Mouse (Mus musculus): ENCODE results near the gene Tfcp2. TPM values are rescaled to one million over a fixed set of nuclear protein-coding genes. Genes with fewer than 3 reads are reported as not detected.
A peak's percentile ranks its signal among the peaks of the same experiment; 100 is the strongest.

Tfcp2 gene
- polyA plus RNA-seq, 1 experiment from 2014 or later = 22.5 TPM

- Histone ChIP-seq H3K9me3 (no peaks in the 10 kb centered on the region), H3K4me3 (replicated peaks) (no peak overlapping the region), H3K27me3 (replicated peaks) (0 out of 2 replicates have a peak, but pooled peaks cover 5% of the 10 kb centered on the region), H3K36me3 (no peaks in the 10 kb centered on the region), H3K4me2 (no peak overlapping the region), H3K4me1 (peaks cover 7% of the 10 kb centered on the region; the same call in 1 of the 2 replicates), H3K9ac (no peak overlapping the region), H3K27ac (no peak overlapping the region)
- WGBS = 36% methylated on average over 10 of the region's 10 CpGs
- ATAC-seq (ENCODE audit: insufficient read depth, low FRiP score, low read depth) = no peak
These were observed 93.8 kb downstream of the Tfcp2 start for GRCm38 (mm10) chr15:100458055-100458454.

DNA sequence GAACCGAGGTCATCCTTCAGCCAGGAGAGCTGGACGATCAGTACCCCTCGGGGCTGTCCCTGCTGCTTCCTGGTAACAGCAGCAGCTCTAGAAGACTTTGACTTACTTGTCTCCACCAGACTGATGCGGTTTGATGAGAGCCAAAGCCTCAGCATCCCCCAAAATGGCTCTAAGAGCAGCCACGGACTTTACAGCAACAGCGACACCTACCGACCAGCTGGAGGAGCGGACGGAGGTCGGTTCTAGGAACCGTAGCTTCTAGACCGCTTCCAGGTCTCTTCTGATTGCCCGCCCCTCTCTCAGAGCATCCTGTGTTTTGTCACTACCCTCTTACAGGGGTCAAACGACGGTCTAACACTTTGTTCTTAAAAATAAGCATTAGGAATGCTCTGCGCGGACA is 94.5 kb downstream of the Tfcp2 start:
- Histone ChIP-seq H3K27me3 (replicated peaks) (0 out of 2 replicates have a peak, but pooled peaks cover 5% of the 10 kb centered on the region), H3K27ac (no peak overlapping the region), H3K36me3 (no peaks in the 10 kb centered on the region), H3K9ac (no peak overlapping the region), H3K4me3 (replicated peaks) (no peak overlapping the region), H3K4me1 (peaks cover 7% of the 10 kb centered on the region; the same call in 1 of the 2 replicates), H3K9me3 (no peaks in the 10 kb centered on the region), H3K4me2 (peak overlapping the region; percentile 9; the same call in 1 of the 2 replicates)
- 6% methylated on average over 17 of the region's 17 CpGs for WGBS
- peak; percentile 36; the same call in 1 of the 2 replicates for ATAC-seq (ENCODE audit: insufficient read depth, low FRiP score, low read depth)

DNA sequence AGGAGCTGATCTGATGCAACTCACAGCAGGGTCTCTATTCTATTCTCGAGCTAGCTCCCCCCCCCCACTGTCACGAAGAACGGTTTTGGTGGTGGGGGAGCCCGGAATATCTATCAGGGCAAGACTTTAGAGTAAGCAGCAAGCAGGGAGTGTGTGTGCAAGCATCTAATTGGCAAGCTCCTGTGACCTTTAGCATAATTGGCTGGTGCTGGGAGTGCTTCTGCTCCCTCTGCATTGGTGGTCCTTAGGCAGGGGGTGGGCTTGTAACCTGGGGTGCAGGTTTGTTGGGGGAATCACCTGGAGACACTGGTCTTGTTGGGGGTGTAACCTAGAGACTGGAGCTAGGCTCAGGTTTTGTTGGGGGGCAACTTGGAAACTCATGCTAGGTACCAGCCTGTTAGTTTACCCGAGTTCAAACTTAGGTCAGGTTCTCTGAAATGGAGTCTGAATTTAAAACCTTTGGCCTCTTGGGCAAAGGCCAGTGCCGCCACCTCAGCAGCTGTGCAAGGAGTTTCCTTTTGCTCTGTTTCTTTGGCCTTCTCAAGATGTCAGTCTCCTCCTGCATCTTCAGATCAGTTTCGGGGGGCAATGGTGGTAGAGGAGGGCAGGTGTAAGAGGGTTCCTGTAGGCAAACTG is 95.3 kb downstream of the Tfcp2 start:
- no peak overlapping the region for H3K4me3 ChIP-seq (replicated peaks)
- no peaks in the 10 kb centered on the region for H3K36me3 ChIP-seq
- no peak overlapping the region for H3K27ac ChIP-seq
- H3K9me3 ChIP-seq = no peaks in the 10 kb centered on the region
- no peak for ATAC-seq (ENCODE audit: insufficient read depth, low FRiP score, low read depth)
- no peak overlapping the region for H3K9ac ChIP-seq
- WGBS = 73% methylated on average over 7 of the region's 7 CpGs
- H3K27me3 ChIP-seq (replicated peaks) = 0 out of 2 replicates have a peak, but pooled peaks cover 5% of the 10 kb centered on the region
- H3K4me2 ChIP-seq = no peak overlapping the region
- peaks cover 7% of the 10 kb centered on the region; the same call in 1 of the 2 replicates for H3K4me1 ChIP-seq

- Histone ChIP-seq H3K4me1 (no peaks in the 10 kb centered on the region), H3K4me2 (no peak overlapping the region), H3K4me3 (replicated peaks) (no peak overlapping the region), H3K36me3 (no peaks in the 10 kb centered on the region), H3K9me3 (no peaks in the 10 kb centered on the region), H3K9ac (no peak overlapping the region), H3K27ac (no peak overlapping the region), H3K27me3 (replicated peaks) (no peaks in the 10 kb centered on the region)
- ATAC-seq (ENCODE audit: insufficient read depth, low FRiP score, low read depth) = no peak
- WGBS = 72% methylated on average over 11 of the region's 11 CpGs
These were observed 99.3 kb downstream of the Tfcp2 start for GRCm38 (mm10) chr15:100452486-100452885.

DNA sequence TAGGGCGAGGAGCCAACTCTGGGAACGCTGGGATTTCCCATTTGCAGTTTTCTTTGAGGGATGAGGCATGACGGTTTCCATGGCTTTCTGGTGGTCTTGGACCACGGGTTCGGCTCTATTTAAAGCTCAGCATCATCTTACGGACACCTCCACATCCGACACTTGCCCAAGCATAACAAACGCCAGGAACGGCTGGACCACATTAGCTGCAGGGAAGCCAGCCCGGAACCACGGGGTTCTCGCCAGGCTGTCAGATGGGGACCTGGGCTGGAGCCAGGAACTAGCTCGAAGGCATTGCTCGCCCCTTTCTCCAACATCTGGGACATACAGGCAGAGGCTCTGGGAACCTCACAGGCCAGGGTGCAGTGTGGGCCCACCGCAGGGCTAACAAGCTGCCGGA is 100.6 kb downstream of the Tfcp2 start:
- no peak overlapping the region for H3K9ac ChIP-seq
- no peaks in the 10 kb centered on the region for H3K27me3 ChIP-seq (replicated peaks)
- no peak overlapping the region for H3K4me3 ChIP-seq (replicated peaks)
- H3K27ac ChIP-seq = 0 out of 2 replicates have a peak overlapping the region, but pooled peaks have one; percentile 24
- H3K36me3 ChIP-seq = no peaks in the 10 kb centered on the region
- 56% methylated on average over 16 of the region's 16 CpGs for WGBS
- H3K9me3 ChIP-seq = no peaks in the 10 kb centered on the region
- no peak for ATAC-seq (ENCODE audit: insufficient read depth, low FRiP score, low read depth)
- no peaks in the 10 kb centered on the region for H3K4me1 ChIP-seq
- no peak overlapping the region for H3K4me2 ChIP-seq

- Histone ChIP-seq H3K9me3 (no peaks in the 10 kb centered on the region), H3K9ac (no peak overlapping the region), H3K4me2 (no peak overlapping the region), H3K4me1 (no peaks in the 10 kb centered on the region), H3K4me3 (replicated peaks) (no peak overlapping the region), H3K27me3 (replicated peaks) (no peaks in the 10 kb centered on the region), H3K27ac (no peak overlapping the region), H3K36me3 (no peaks in the 10 kb centered on the region)
- no peak for ATAC-seq (ENCODE audit: insufficient read depth, low FRiP score, low read depth)
- 82% methylated on average over 3 of the region's 3 CpGs for WGBS
These were observed 102.3 kb downstream of the Tfcp2 start for GRCm38 (mm10) chr15:100449495-100449894.

DNA sequence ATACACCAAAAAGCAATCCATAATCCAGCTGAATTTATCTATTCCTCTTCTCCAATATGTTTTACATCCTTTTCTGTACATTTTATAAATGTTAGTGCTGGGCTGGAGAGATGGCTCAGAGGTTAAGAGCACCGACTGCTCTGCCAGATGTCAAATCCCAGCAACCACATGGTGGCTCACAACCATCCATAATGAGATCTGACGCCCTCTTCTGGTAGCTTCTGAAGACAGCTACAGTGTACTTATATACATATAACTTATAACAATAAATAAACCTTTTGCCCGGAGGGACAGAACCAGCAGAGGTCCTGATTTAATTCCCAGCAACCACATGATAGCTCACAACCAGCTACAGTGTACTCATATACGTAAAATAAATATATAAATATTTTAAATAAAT is 103.2 kb downstream of the Tfcp2 start:
- Histone ChIP-seq H3K27me3 (replicated peaks) (no peaks in the 10 kb centered on the region), H3K9me3 (no peaks in the 10 kb centered on the region)
- WGBS = 65% methylated on average over 4 of the region's 4 CpGs

More for the DNA sequence above, 103.2 kb downstream of the Tfcp2 start:
- Histone ChIP-seq H3K4me1 (0 out of 2 replicates have a peak, but pooled peaks cover 4% of the 10 kb centered on the region), H3K36me3 (no peaks in the 10 kb centered on the region), H3K4me3 (replicated peaks) (no peak overlapping the region), H3K4me2 (no peak overlapping the region), H3K9ac (no peak overlapping the region), H3K27ac (no peak overlapping the region)
- no peak for ATAC-seq (ENCODE audit: insufficient read depth, low FRiP score, low read depth)

Other genes with a start within 250 kb of the Tfcp2 start
- 6.3 and 7.0 TPM in 2 replicates for gene Mettl7a1, start 247.9 kb downstream of the Tfcp2 start, polyA plus RNA-seq (2015; fragmentation: Nextera tagmentation; extraction: Ambion mirVana)
- gene Mettl7a3, start 217.1 kb downstream of the Tfcp2 start, polyA plus RNA-seq (2015; fragmentation: Nextera tagmentation; extraction: Ambion mirVana) = not detected in 2 replicates
- gene Methig1, start 198.9 kb downstream of the Tfcp2 start, polyA plus RNA-seq (2015; fragmentation: Nextera tagmentation; extraction: Ambion mirVana) = 0.14 and 0.24 TPM in 2 replicates
- not detected in 2 replicates for gene Mettl7a2, start 198.8 kb downstream of the Tfcp2 start, polyA plus RNA-seq (2015; fragmentation: Nextera tagmentation; extraction: Ambion mirVana)
- gene Higd1c, start 187.5 kb downstream of the Tfcp2 start, polyA plus RNA-seq (2015; fragmentation: Nextera tagmentation; extraction: Ambion mirVana) = not detected in 2 replicates
- 0.05 and 0.12 TPM in 2 replicates for gene Gm5475, start 129.9 kb downstream of the Tfcp2 start, polyA plus RNA-seq (2015; fragmentation: Nextera tagmentation; extraction: Ambion mirVana)
- gene Slc11a2, start 126.9 kb downstream of the Tfcp2 start, polyA plus RNA-seq (2015; fragmentation: Nextera tagmentation; extraction: Ambion mirVana) = 24.0 and 25.8 TPM in 2 replicates
- 25.5 and 30.3 TPM in 2 replicates for gene Letmd1, start 83.0 kb downstream of the Tfcp2 start, polyA plus RNA-seq (2015; fragmentation: Nextera tagmentation; extraction: Ambion mirVana)
- 9.2 and 9.3 TPM in 2 replicates for gene Csrnp2, start 56.5 kb downstream of the Tfcp2 start, polyA plus RNA-seq (2015; fragmentation: Nextera tagmentation; extraction: Ambion mirVana)
- 4.7 and 4.9 TPM in 2 replicates for gene Pou6f1, start 48.0 kb upstream of the Tfcp2 start, polyA plus RNA-seq (2015; fragmentation: Nextera tagmentation; extraction: Ambion mirVana)
- gene Dazap2, start 63.3 kb upstream of the Tfcp2 start, polyA plus RNA-seq (2015; fragmentation: Nextera tagmentation; extraction: Ambion mirVana) = 194 and 215 TPM in 2 replicates
- gene Smagp, start 84.9 kb upstream of the Tfcp2 start, polyA plus RNA-seq (2015; fragmentation: Nextera tagmentation; extraction: Ambion mirVana) = 37.8 and 41.9 TPM in 2 replicates
- 7.1 TPM in 2 replicates for gene Bin2, start 117.5 kb upstream of the Tfcp2 start, polyA plus RNA-seq (2015; fragmentation: Nextera tagmentation; extraction: Ambion mirVana)
- 273 and 329 TPM in 2 replicates for gene Cela1, start 135.9 kb upstream of the Tfcp2 start, polyA plus RNA-seq (2015; fragmentation: Nextera tagmentation; extraction: Ambion mirVana)
- 4.0 and 4.4 TPM in 2 replicates for gene Galnt6, start 177.4 kb upstream of the Tfcp2 start, polyA plus RNA-seq (2015; fragmentation: Nextera tagmentation; extraction: Ambion mirVana)
- gene Slc4a8, start 209.7 kb upstream of the Tfcp2 start, polyA plus RNA-seq (2015; fragmentation: Nextera tagmentation; extraction: Ambion mirVana) = 4.6 and 4.9 TPM in 2 replicates

Data from stomach, embryonic 15.5 days (tissue).